Mouse (Mus musculus) cerebral cortex, adult 2 months (tissue): Measurements from ENCODE around the gene Siae.

ENCODE experiments used
- WGBS: fragments of 180-500 bp; shearing (Covaris S2); methylation state at CpG from one replicate; pipeline ENCODE4 v1.1.7; 2018; 5-methylcytosine and 5-hydroxymethylcytosine counted together

Siae gene

GRCm38 (mm10) chr9:37540701-37541575 is 14.6 kb upstream of the Siae start:
- 52% methylated on average over 6 of the region's 6 CpGs for WGBS

- WGBS = 53% methylated on average over 7 of the region's 7 CpGs
Observed at GRCm38 (mm10) chr9:37541851-37542642, 13.5 kb upstream of the Siae start.

- WGBS = 37% methylated on average over 12 of the region's 12 CpGs
Observed at GRCm38 (mm10) chr9:37543869-37544440, 11.5 kb upstream of the Siae start.

GRCm38 (mm10) chr9:37544447-37545165 is 10.9 kb upstream of the Siae start:
- WGBS = 4% methylated on average over 29 of the region's 29 CpGs

GRCm38 (mm10) chr9:37545166-37545610 is 10.3 kb upstream of the Siae start:
- WGBS = 21% methylated on average over 17 of the region's 17 CpGs

GRCm38 (mm10) chr9:37545847-37546452 is 9.5 kb upstream of the Siae start:
- 29% methylated on average over 27 of the region's 27 CpGs for WGBS

GRCm38 (mm10) chr9:37546889-37547288 is 8.6 kb upstream of the Siae start:
- WGBS = 54% methylated on average over 1 of the region's 1 CpGs

- 31% methylated on average over 1 of the region's 1 CpGs for WGBS
Observed at GRCm38 (mm10) chr9:37550435-37550834, 5.1 kb upstream of the Siae start.

GRCm38 (mm10) chr9:37551751-37552531 is 3.6 kb upstream of the Siae start:
- WGBS = 4% methylated on average over 23 of the region's 23 CpGs

- 4% methylated on average over 31 of the region's 31 CpGs for WGBS
Observed at GRCm38 (mm10) chr9:37552536-37553293, 2.8 kb upstream of the Siae start, which contains the start of gene Nrgn. Gene Nrgn, minus strand, starts transcription at chr9:37552904.

GRCm38 (mm10) chr9:37554279-37554678 is 1.2 kb upstream of the Siae start:
- 68% methylated on average over 1 of the region's 1 CpGs for WGBS

- WGBS = 34% methylated on average over 3 of the region's 3 CpGs
Observed at GRCm38 (mm10) chr9:37556366-37556765, 868 bp downstream of the Siae start.

GRCm38 (mm10) chr9:37560617-37561016 is 5.1 kb downstream of the Siae start:
- 71% methylated on average over 2 of the region's 2 CpGs for WGBS

- WGBS = 80% methylated on average over 1 of the region's 1 CpGs
Observed at GRCm38 (mm10) chr9:37563805-37564204, 8.3 kb downstream of the Siae start.

GRCm38 (mm10) chr9:37567019-37567418 is 11.5 kb downstream of the Siae start:
- WGBS = 57% methylated on average over 2 of the region's 2 CpGs

GRCm38 (mm10) chr9:37567454-37567853 is 12.0 kb downstream of the Siae start:
- 39% methylated on average over 5 of the region's 5 CpGs for WGBS

GRCm38 (mm10) chr9:37567892-37568604 is 12.6 kb downstream of the Siae start:
- 17% methylated on average over 15 of the region's 15 CpGs for WGBS

GRCm38 (mm10) chr9:37568605-37569214 is 13.2 kb downstream of the Siae start:
- 28% methylated on average over 4 of the region's 4 CpGs for WGBS
